Mouse (Mus musculus): ENCODE data around the gene Gm9639. TPM values are rescaled to one million over a fixed set of nuclear protein-coding genes. Genes with fewer than 3 reads are reported as not detected.
"Not testable (repeated sequence)": the region's sequence is repeated elsewhere in the genome, so short reads cannot be mapped to it uniquely, and the experiment has no call there.

The Gm9639 gene
- polyA plus RNA-seq, 1 experiment from 2014 or later: not detected

GRCm38 (mm10) chr10:77797677-77798076 lies 2.8 kb upstream of the Gm9639 start:
- DNase-seq (ENCODE audit: low spot score): no peak
- Histone ChIP-seq H3K4me1 (replicated peaks) (peaks cover 37% of the 10 kb centered on the region), H3K27ac (peak overlapping the region; percentile 74), H3K36me3 (no peaks in the 10 kb centered on the region), H3K27me3 (ENCODE audit: insufficient read depth, poor library complexity, severe bottlenecking) (no peaks in the 10 kb centered on the region), H3K9me3 (no peaks in the 10 kb centered on the region), H3K4me3 (no peak overlapping the region)
- WGBS: 15% methylated on average over 3 of the region's 3 CpGs

GRCm38 (mm10) chr10:77788621-77789020 lies 6.3 kb downstream of the Gm9639 start:
- H3K36me3 ChIP-seq: no peaks in the 10 kb centered on the region
- H3K27me3 ChIP-seq (ENCODE audit: insufficient read depth, poor library complexity, severe bottlenecking): no peaks in the 10 kb centered on the region
- WGBS: 78% methylated on average over 2 of the region's 2 CpGs
- no peak overlapping the region for H3K27ac ChIP-seq
- H3K9me3 ChIP-seq: no peaks in the 10 kb centered on the region
- 0 out of 2 replicates have a peak, but pooled peaks cover 5% of the 10 kb centered on the region for H3K4me1 ChIP-seq (replicated peaks)
- H3K4me3 ChIP-seq: no peak overlapping the region
- no peak for DNase-seq (ENCODE audit: low spot score)

- DNase-seq (ENCODE audit: low spot score); H3K36me3 ChIP-seq; H3K27me3 ChIP-seq (ENCODE audit: insufficient read depth, poor library complexity, severe bottlenecking); H3K27ac ChIP-seq; H3K4me3 ChIP-seq; H3K4me1 ChIP-seq (replicated peaks); H3K9me3 ChIP-seq: not testable (repeated sequence)
- 56% methylated on average over 1 of the region's 1 CpGs for WGBS
These were observed 7.0 kb downstream of the Gm9639 start, which contains the start of gene Gm7137 for GRCm38 (mm10) chr10:77787876-77788275. TSS of gene Gm7137 (minus strand) at chr10:77788200.

- not testable (repeated sequence) for H3K4me3 ChIP-seq; H3K36me3 ChIP-seq; H3K27me3 ChIP-seq (ENCODE audit: insufficient read depth, poor library complexity, severe bottlenecking); H3K9me3 ChIP-seq; DNase-seq (ENCODE audit: low spot score); H3K27ac ChIP-seq; H3K4me1 ChIP-seq (replicated peaks)
- WGBS: 95% methylated on average over 3 of the region's 3 CpGs
These were observed 11.5 kb downstream of the Gm9639 start for GRCm38 (mm10) chr10:77783396-77783795.

GRCm38 (mm10) chr10:77782442-77782841 lies 12.4 kb downstream of the Gm9639 start, which contains the start of gene Gm3250:
TSS of gene Gm3250 (minus strand) at chr10:77782542.
- 65% methylated on average over 1 of the region's 1 CpGs for WGBS
- H3K27ac ChIP-seq, H3K9me3 ChIP-seq: not testable (repeated sequence)

GRCm38 (mm10) chr10:77776844-77777243 lies 18.0 kb downstream of the Gm9639 start, which contains the start of gene Gm7138:
TSS of gene Gm7138 (minus strand) at chr10:77776944.
- H3K27ac ChIP-seq; DNase-seq (ENCODE audit: low spot score); H3K4me1 ChIP-seq (replicated peaks); H3K36me3 ChIP-seq; H3K9me3 ChIP-seq; H3K4me3 ChIP-seq; H3K27me3 ChIP-seq (ENCODE audit: insufficient read depth, poor library complexity, severe bottlenecking): not testable (repeated sequence)
- 87% methylated on average over 1 of the region's 1 CpGs for WGBS

More at GRCm38 (mm10) chr10:77782442-77782841, 12.4 kb downstream of the Gm9639 start, which contains the start of gene Gm3250:
- H3K36me3 ChIP-seq; H3K4me3 ChIP-seq; H3K27me3 ChIP-seq (ENCODE audit: insufficient read depth, poor library complexity, severe bottlenecking); H3K4me1 ChIP-seq (replicated peaks); DNase-seq (ENCODE audit: low spot score): not testable (repeated sequence)

GRCm38 (mm10) chr10:77772142-77772541 lies 22.7 kb downstream of the Gm9639 start:
- 97% methylated on average over 3 of the region's 3 CpGs for WGBS
- not testable (repeated sequence) for H3K9me3 ChIP-seq

GRCm38 (mm10) chr10:77771225-77771624 lies 23.7 kb downstream of the Gm9639 start, which contains the start of gene Gm3238:
TSS of gene Gm3238 (minus strand) at chr10:77771325.
- 71% methylated on average over 1 of the region's 1 CpGs for WGBS
- not testable (repeated sequence) for H3K27me3 ChIP-seq (ENCODE audit: insufficient read depth, poor library complexity, severe bottlenecking); H3K4me3 ChIP-seq; H3K4me1 ChIP-seq (replicated peaks); H3K36me3 ChIP-seq; H3K27ac ChIP-seq; H3K9me3 ChIP-seq; DNase-seq (ENCODE audit: low spot score)

More at GRCm38 (mm10) chr10:77772142-77772541, 22.7 kb downstream of the Gm9639 start:
- H3K36me3 ChIP-seq; H3K4me3 ChIP-seq; H3K27ac ChIP-seq; H3K27me3 ChIP-seq (ENCODE audit: insufficient read depth, poor library complexity, severe bottlenecking); H3K4me1 ChIP-seq (replicated peaks); DNase-seq (ENCODE audit: low spot score): not testable (repeated sequence)

- H3K9me3 ChIP-seq: no peaks in the 10 kb centered on the region
- no peak overlapping the region for H3K4me3 ChIP-seq
- no peak overlapping the region for H3K27ac ChIP-seq
- DNase-seq (ENCODE audit: low spot score): no peak
- WGBS: 84% methylated on average over 1 of the region's 1 CpGs
- no peaks in the 10 kb centered on the region for H3K27me3 ChIP-seq (ENCODE audit: insufficient read depth, poor library complexity, severe bottlenecking)
- no peaks in the 10 kb centered on the region for H3K36me3 ChIP-seq
- H3K4me1 ChIP-seq (replicated peaks): no peaks in the 10 kb centered on the region; the same call in 1 of the 2 replicates
These were observed 25.1 kb downstream of the Gm9639 start for GRCm38 (mm10) chr10:77769727-77770126.

GRCm38 (mm10) chr10:77759582-77759981 lies 35.3 kb downstream of the Gm9639 start, which contains the start of gene Gm3233:
TSS of gene Gm3233 (minus strand) at chr10:77759682.
- H3K9me3 ChIP-seq; H3K27ac ChIP-seq; H3K4me3 ChIP-seq; H3K4me1 ChIP-seq (replicated peaks); DNase-seq (ENCODE audit: low spot score); H3K27me3 ChIP-seq (ENCODE audit: insufficient read depth, poor library complexity, severe bottlenecking); H3K36me3 ChIP-seq: not testable (repeated sequence)
- WGBS: 67% methylated on average over 1 of the region's 1 CpGs

GRCm38 (mm10) chr10:77753448-77753847 lies 41.4 kb downstream of the Gm9639 start:
- no peak overlapping the region for H3K27ac ChIP-seq
- H3K36me3 ChIP-seq: no peaks in the 10 kb centered on the region
- 0 out of 2 replicates have a peak, but pooled peaks cover 2% of the 10 kb centered on the region for H3K9me3 ChIP-seq
- H3K4me1 ChIP-seq (replicated peaks): peaks cover 9% of the 10 kb centered on the region; the same call in 1 of the 2 replicates
- H3K4me3 ChIP-seq: no peak overlapping the region
- H3K27me3 ChIP-seq (ENCODE audit: insufficient read depth, poor library complexity, severe bottlenecking): no peaks in the 10 kb centered on the region
- no peak for DNase-seq (ENCODE audit: low spot score)

- not testable (repeated sequence) for H3K36me3 ChIP-seq; H3K4me3 ChIP-seq; DNase-seq (ENCODE audit: low spot score); H3K4me1 ChIP-seq (replicated peaks); H3K9me3 ChIP-seq; H3K27ac ChIP-seq; H3K27me3 ChIP-seq (ENCODE audit: insufficient read depth, poor library complexity, severe bottlenecking)
- WGBS: 68% methylated on average over 3 of the region's 3 CpGs
These were observed 42.6 kb downstream of the Gm9639 start for GRCm38 (mm10) chr10:77752312-77752711.

GRCm38 (mm10) chr10:77751254-77751653 lies 43.6 kb downstream of the Gm9639 start, which contains the start of gene Gm9736:
TSS of gene Gm9736 (minus strand) at chr10:77751354.
- not testable (repeated sequence) for H3K4me1 ChIP-seq (replicated peaks); DNase-seq (ENCODE audit: low spot score); H3K4me3 ChIP-seq; H3K36me3 ChIP-seq; H3K27ac ChIP-seq; H3K9me3 ChIP-seq; H3K27me3 ChIP-seq (ENCODE audit: insufficient read depth, poor library complexity, severe bottlenecking)
- 53% methylated on average over 1 of the region's 1 CpGs for WGBS

- DNase-seq (ENCODE audit: low spot score); H3K4me3 ChIP-seq; H3K36me3 ChIP-seq; H3K4me1 ChIP-seq (replicated peaks); H3K27me3 ChIP-seq (ENCODE audit: insufficient read depth, poor library complexity, severe bottlenecking); H3K9me3 ChIP-seq; H3K27ac ChIP-seq: not testable (repeated sequence)
- WGBS: 71% methylated on average over 1 of the region's 1 CpGs
These were observed 44.2 kb downstream of the Gm9639 start for GRCm38 (mm10) chr10:77750686-77751085.
